Mouse (Mus musculus) limb, embryonic 12.5 days (tissue): ENCODE data around the gene Ssbp3. TPM values are rescaled to one million over a fixed set of nuclear protein-coding genes. Genes with fewer than 3 reads are reported as not detected.
A peak's percentile ranks its signal among the peaks of the same experiment; 100 is the strongest.

Source experiments
- ATAC-seq: fragments of 200-750 bp; cut with Nextera tagmentation; 2 replicates; pipeline ENCODE4 v1.8.0; 2017; ENCODE audit warnings: low read depth, moderate TSS enrichment; ENCODE audit not compliant: insufficient number of reproducible peaks, insufficient read depth, low FRiP score, low TSS enrichment
- H3K27ac ChIP-seq: fragments of 300-500 bp; sonication (generic); 2 replicates; pipeline ENCODE4 v1.5.1; 2016; ENCODE audit warnings: mild to moderate bottlenecking, moderate library complexity
- H3K27me3 ChIP-seq: fragments of 300-500 bp; sonication (generic); 2 replicates; pipeline ENCODE4 v1.6.1; 2016; ENCODE audit warnings: mild to moderate bottlenecking, moderate library complexity
- H3K36me3 ChIP-seq: fragments of 300-500 bp; sonication (generic); 2 replicates; pipeline ENCODE4 v1.6.1; 2016; ENCODE audit warnings: mild to moderate bottlenecking, moderate library complexity
- H3K4me1 ChIP-seq: fragments of 300-500 bp; sonication (generic); replicated peaks from 2 replicates; pipeline ENCODE4 v1.6.1; 2016
- H3K4me2 ChIP-seq: fragments of 300-500 bp; sonication (generic); 2 replicates; pipeline ENCODE4 v1.6.1; 2016; ENCODE audit warnings: mild to moderate bottlenecking, moderate library complexity
- H3K4me3 ChIP-seq: fragments of 300-500 bp; sonication (generic); replicated peaks from 2 replicates; pipeline ENCODE4 v1.5.1; 2016; ENCODE audit warnings: mild to moderate bottlenecking
- H3K9ac ChIP-seq: fragments of 300-500 bp; sonication (generic); replicated peaks from 2 replicates; pipeline ENCODE4 v1.6.1; 2016; ENCODE audit warnings: mild to moderate bottlenecking, moderate library complexity
- H3K9me3 ChIP-seq: fragments of 300-500 bp; sonication (generic); 2 replicates; pipeline ENCODE4 v1.6.1; 2016; ENCODE audit warnings: mild to moderate bottlenecking, moderate library complexity
- WGBS: fragments of 180-500 bp; shearing (Covaris S2); methylation state at CpG from one replicate; pipeline ENCODE4 v1.1.7; 2016; 5-methylcytosine and 5-hydroxymethylcytosine counted together
- polyA plus RNA-seq: library from polyadenylated mRNA; unstranded; fragments of >200 nt; fragmentation: Nextera tagmentation; extraction: Ambion mirVana; gene quantifications from 2 replicates; pipeline ENCODE4 v1.2.1, GENCODE M21; 2016

Ssbp3 gene
- polyA plus RNA-seq, 1 experiment from 2014 or later: 295 TPM

DNA sequence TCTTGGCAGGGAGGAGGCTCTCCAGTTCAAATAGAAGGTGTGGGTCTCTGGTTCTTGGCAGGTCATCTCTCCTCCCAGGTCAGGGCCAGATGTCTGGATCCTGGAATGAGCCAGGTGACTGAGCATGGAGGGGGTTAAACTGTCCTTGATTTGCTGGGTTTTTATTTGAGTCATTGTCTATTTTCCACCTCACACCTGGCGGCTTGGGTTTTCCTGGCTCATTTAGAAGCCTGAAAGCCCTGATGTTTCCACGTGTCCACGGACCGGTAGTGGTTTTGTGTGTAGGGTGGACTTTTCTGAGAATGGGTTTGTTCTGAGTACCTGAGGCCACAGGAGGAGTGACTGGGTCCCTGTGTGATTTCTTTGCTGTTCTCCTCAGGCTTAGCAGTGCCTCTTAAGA lies 9.6 kb downstream of the Ssbp3 start:
- Histone ChIP-seq H3K36me3 (peaks cover 100% of the 10 kb centered on the region), H3K27ac (no peak overlapping the region; the same call in 1 of the 2 replicates), H3K4me2 (no peak overlapping the region), H3K4me1 (peaks cover 66% of the 10 kb centered on the region), H3K4me3 (no peak overlapping the region), H3K9me3 (no peaks in the 10 kb centered on the region), H3K9ac (no peak overlapping the region), H3K27me3 (no peaks in the 10 kb centered on the region)
- no peak for ATAC-seq
- WGBS: 80% methylated on average over 4 of the region's 4 CpGs

DNA sequence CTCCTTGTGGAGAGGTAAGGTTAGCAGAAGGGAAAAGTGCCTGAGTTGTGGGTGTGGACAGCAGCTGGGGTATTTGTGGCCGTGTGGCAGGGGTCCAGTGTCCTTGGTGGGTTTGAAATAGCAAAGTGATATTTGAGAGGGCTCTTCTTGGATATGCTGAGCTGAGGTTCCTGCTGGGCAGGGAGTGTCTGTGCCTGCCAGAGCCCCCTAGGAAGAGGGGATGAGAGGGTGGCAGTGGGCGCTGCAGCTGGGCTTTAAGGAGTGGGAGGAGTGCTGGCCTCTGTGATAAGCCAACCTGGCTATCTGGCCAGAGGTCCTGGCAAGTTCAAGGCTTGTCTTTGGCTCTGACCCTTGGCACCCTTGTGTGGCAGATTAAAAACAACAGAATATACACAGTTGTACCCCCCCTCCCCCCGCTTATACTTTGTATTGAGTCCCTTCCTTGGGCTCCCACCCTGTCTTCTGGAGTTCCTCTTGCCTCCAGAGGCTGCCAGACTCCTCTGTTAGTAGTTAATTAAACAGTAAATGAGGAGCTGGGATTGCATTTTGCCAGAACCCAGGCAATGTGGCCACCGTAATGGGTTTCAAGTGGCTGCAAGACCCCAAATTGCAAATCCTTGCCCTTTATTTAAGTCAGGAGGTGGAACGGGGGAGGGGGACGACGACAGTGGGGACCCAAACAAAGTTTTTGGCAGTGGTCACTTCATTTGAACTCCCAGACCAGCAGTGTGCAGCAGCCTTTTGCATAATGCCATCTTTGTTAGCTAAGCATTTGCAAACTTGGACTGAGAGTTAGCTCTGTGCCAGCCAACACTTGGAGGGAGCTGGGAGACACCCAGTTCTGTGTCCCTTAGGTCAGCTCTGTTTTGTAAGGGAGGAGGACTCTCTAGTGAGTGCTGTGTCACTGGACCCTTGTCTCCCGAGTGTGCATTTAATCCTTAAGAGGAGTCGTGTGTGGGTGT lies 11.2 kb downstream of the Ssbp3 start:
- Histone ChIP-seq H3K4me2 (peak overlapping the region; percentile 7), H3K4me3 (no peak overlapping the region), H3K36me3 (peaks cover 100% of the 10 kb centered on the region), H3K27me3 (no peaks in the 10 kb centered on the region), H3K9ac (no peak overlapping the region), H3K27ac (peak overlapping the region; percentile 53; the same call in 1 of the 2 replicates), H3K4me1 (peaks cover 56% of the 10 kb centered on the region), H3K9me3 (no peaks in the 10 kb centered on the region)
- WGBS: 62% methylated on average over 9 of the region's 9 CpGs
- ATAC-seq: no peak

DNA sequence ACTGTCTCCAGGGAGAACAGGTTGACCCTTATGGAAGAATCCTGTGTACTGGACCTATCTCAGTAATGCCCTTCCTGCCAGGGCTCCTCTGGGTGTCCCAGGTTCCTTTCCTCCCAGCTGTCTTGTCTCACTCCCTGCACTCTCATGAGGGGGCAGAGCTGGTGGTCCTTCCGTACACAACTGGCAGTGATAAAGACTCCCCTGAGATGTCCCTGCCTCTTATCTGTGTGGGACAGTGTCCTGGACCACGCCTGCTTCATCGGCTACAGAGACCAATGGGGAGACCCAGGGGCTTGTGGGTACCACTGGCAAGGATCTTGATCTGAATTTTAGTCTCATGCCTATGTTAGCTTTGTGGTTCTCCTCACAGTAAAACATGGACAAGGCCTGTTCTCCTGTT lies 12.4 kb downstream of the Ssbp3 start:
- H3K4me1 ChIP-seq: peaks cover 52% of the 10 kb centered on the region
- H3K27me3 ChIP-seq: no peaks in the 10 kb centered on the region
- peaks cover 99% of the 10 kb centered on the region for H3K36me3 ChIP-seq
- H3K9ac ChIP-seq: no peak overlapping the region
- no peak overlapping the region for H3K4me2 ChIP-seq
- ATAC-seq: no peak
- WGBS: 88% methylated on average over 3 of the region's 3 CpGs
- no peak overlapping the region for H3K4me3 ChIP-seq
- no peaks in the 10 kb centered on the region for H3K9me3 ChIP-seq
- no peak overlapping the region for H3K27ac ChIP-seq

DNA sequence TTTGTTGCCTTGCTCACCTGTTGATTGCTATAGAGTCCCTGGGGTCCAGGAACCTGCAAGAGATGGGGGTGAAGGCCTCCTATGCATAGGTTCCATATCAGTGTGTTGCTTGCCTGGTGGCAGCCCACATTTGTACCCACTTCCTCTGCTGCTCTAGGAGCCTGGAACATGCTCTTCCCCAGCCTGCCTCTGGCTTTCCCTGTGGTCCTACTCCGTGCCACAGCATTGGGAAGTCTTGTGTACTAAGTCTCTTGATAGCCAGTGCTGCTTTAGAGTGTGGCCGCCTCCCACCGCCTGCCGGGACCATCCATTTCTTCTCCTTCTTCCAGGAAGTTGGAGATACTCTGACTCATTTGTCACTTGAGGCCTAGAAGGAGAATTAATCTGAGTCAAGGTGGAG lies 13.7 kb downstream of the Ssbp3 start:
- Histone ChIP-seq H3K27ac (no peak overlapping the region), H3K4me3 (no peak overlapping the region), H3K4me2 (no peak overlapping the region), H3K4me1 (peaks cover 50% of the 10 kb centered on the region), H3K9ac (no peak overlapping the region), H3K36me3 (peaks cover 99% of the 10 kb centered on the region), H3K9me3 (no peaks in the 10 kb centered on the region), H3K27me3 (no peaks in the 10 kb centered on the region)
- ATAC-seq: no peak
- WGBS: 88% methylated on average over 4 of the region's 4 CpGs

DNA sequence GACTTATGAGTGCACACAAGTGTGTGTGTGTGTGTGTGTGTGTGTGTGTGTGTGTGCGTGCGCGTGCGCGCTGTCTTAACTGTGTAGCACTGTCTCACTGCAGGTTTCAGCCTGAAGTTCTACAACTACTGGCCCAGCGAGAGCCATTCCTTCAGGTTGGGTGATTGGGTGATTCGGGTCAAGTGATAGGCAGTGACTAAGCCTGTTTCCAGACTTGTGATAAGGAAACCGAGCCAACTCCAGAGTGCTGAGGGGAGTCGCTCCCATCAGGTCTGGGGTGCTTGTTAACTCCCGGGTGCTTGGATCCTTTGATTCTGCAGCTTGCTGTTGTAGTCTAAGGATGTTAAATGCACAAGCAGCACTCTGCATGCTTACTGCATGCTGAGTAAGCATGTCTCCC lies 14.4 kb downstream of the Ssbp3 start:
- H3K27me3 ChIP-seq: no peaks in the 10 kb centered on the region
- H3K4me1 ChIP-seq: peaks cover 48% of the 10 kb centered on the region
- no peak overlapping the region for H3K4me2 ChIP-seq
- no peaks in the 10 kb centered on the region for H3K9me3 ChIP-seq
- H3K36me3 ChIP-seq: peaks cover 99% of the 10 kb centered on the region
- WGBS: 79% methylated on average over 10 of the region's 10 CpGs
- no peak overlapping the region for H3K4me3 ChIP-seq
- ATAC-seq: no peak
- no peak overlapping the region for H3K27ac ChIP-seq
- no peak overlapping the region for H3K9ac ChIP-seq

DNA sequence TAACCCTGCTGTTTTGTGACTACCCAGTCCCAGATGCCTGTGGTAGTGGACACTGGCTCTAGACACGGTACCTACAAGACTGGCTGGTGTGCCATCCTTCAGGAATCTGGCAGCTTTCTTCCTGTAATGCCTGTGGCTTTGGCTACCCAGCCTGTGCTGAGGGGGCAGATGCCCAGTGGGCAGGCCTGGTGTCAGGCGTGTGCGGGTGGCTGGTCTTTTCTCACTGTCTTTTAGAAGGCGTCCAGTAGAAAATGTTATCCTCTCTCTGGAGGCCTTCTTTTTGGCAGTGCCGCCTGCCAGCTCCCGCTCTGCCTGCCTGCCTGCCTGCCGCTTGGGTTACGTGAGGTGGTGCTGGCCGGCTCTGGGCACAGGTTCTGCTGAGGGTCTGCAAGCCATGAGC lies 15.9 kb downstream of the Ssbp3 start:
- no peak overlapping the region for H3K9ac ChIP-seq
- WGBS: 87% methylated on average over 9 of the region's 9 CpGs
- H3K4me2 ChIP-seq: no peak overlapping the region
- no peak for ATAC-seq
- no peak overlapping the region for H3K27ac ChIP-seq
- no peaks in the 10 kb centered on the region for H3K9me3 ChIP-seq
- H3K27me3 ChIP-seq: no peaks in the 10 kb centered on the region
- peaks cover 33% of the 10 kb centered on the region for H3K4me1 ChIP-seq
- peaks cover 97% of the 10 kb centered on the region for H3K36me3 ChIP-seq
- H3K4me3 ChIP-seq: no peak overlapping the region

DNA sequence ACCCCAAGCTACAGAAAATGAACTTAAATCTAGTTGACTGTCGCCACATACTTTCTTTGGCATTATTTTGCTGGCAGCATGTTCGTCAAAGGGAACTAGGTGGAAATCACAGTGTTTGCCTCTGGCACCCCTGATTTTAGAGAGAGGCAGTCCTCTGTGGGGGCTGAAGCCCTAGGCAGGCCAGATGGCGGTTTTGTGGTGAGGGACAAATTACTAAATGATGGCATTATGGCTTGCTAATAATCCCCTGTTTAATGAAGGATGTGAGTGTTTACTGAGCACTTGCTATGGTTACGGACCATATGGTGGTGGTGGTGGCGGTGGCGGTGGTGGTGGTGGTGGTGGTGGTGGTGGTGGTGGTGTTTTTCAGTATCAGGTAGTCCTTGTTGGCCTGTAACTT lies 16.5 kb downstream of the Ssbp3 start:
- no peak overlapping the region for H3K9ac ChIP-seq
- H3K36me3 ChIP-seq: peaks cover 97% of the 10 kb centered on the region
- H3K27me3 ChIP-seq: no peaks in the 10 kb centered on the region
- no peak for ATAC-seq
- no peak overlapping the region for H3K4me3 ChIP-seq
- no peak overlapping the region for H3K4me2 ChIP-seq
- H3K9me3 ChIP-seq: no peaks in the 10 kb centered on the region
- WGBS: 80% methylated on average over 6 of the region's 6 CpGs
- no peak overlapping the region for H3K27ac ChIP-seq
- peaks cover 30% of the 10 kb centered on the region for H3K4me1 ChIP-seq

DNA sequence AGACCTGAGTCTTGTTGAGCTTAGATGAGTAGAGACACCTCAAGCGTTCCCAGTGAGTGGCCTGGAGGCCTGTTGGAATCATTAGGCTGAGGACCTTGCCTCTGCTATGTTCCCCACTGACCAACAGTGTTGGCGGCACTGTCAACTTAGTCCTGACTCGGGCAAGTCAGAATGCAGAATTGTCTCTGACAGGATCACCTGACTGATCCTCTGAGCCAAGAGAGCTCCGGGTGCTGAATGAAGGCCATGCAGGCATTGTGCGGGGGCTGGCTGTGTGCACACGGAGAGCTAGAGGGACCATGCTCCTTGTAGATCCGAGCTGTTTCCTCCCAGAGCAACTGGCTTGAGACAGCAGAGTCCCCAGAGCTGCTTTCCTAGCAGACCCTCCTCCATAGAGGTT lies 18.5 kb downstream of the Ssbp3 start:
- H3K4me3 ChIP-seq: no peak overlapping the region
- H3K4me1 ChIP-seq: peaks cover 36% of the 10 kb centered on the region
- H3K27ac ChIP-seq: no peak overlapping the region
- 80% methylated on average over 7 of the region's 7 CpGs for WGBS
- no peaks in the 10 kb centered on the region for H3K9me3 ChIP-seq
- H3K9ac ChIP-seq: no peak overlapping the region
- H3K36me3 ChIP-seq: peaks cover 97% of the 10 kb centered on the region
- no peaks in the 10 kb centered on the region for H3K27me3 ChIP-seq
- ATAC-seq: no peak
- no peak overlapping the region for H3K4me2 ChIP-seq

DNA sequence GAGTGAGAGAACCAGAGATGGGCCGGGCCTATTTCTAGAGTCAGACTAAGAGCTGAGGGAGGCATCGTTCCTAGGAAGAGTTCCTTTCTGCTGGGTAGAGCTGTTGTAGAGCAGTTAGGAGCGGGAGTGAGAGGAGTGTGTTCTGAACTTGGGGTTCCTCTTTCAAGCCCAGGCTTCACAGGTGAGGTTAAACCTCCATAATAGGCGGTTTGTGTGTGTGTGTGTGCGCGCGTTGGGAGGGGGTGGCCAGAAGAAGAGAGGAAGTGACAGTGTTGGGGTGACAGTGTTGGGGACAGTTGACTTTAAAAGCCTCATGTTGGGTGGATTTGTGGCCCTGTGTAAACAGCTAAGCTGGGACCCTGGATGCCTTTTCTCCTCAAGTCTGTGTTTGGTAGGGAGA lies 22.1 kb downstream of the Ssbp3 start:
- Histone ChIP-seq H3K36me3 (peaks cover 94% of the 10 kb centered on the region), H3K4me2 (no peak overlapping the region), H3K27me3 (no peaks in the 10 kb centered on the region), H3K4me3 (no peak overlapping the region), H3K9me3 (no peaks in the 10 kb centered on the region), H3K9ac (0 out of 2 replicates have a peak overlapping the region, but pooled peaks have one; percentile 18), H3K27ac (no peak overlapping the region), H3K4me1 (peaks cover 63% of the 10 kb centered on the region)
- WGBS: 90% methylated on average over 7 of the region's 7 CpGs
- ATAC-seq: no peak

DNA sequence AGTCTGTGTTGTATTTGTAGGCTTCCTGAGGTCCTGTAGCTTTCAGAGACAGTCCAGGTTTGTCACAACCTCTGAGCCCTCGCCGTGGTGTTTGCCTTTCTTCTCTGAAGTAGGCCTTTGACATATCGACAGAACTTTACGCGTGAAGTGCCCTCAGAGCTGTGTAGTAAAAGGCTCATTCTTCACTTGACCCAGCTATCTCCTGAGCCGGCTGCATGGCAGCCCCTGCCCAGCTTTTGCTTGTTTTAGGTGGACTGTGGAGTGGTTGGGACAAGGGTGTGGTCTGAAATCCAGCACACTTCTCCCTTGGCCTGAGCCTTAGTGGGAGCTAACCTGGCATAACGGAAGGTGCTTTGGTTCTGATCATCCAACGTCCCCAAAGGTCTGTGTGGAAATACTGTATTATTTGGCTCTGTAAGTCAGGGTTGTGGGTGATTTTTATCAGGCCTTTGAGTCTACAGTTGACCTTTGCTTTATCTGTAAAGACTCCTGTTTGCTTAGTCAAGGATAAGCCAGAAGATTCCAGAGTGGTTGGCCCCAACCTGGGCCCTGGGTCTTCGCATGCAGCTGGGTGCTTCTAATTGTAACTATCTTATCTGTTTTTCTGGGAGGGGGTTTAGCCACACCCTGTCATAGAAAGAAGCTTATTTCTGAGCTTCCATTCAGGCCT lies 23.4 kb downstream of the Ssbp3 start:
- Histone ChIP-seq H3K4me3 (no peak overlapping the region), H3K27ac (no peak overlapping the region), H3K4me2 (no peak overlapping the region), H3K4me1 (peaks cover 74% of the 10 kb centered on the region), H3K9me3 (no peaks in the 10 kb centered on the region), H3K36me3 (peaks cover 93% of the 10 kb centered on the region), H3K9ac (no peak overlapping the region), H3K27me3 (no peaks in the 10 kb centered on the region)
- WGBS: 80% methylated on average over 9 of the region's 9 CpGs
- no peak for ATAC-seq

DNA sequence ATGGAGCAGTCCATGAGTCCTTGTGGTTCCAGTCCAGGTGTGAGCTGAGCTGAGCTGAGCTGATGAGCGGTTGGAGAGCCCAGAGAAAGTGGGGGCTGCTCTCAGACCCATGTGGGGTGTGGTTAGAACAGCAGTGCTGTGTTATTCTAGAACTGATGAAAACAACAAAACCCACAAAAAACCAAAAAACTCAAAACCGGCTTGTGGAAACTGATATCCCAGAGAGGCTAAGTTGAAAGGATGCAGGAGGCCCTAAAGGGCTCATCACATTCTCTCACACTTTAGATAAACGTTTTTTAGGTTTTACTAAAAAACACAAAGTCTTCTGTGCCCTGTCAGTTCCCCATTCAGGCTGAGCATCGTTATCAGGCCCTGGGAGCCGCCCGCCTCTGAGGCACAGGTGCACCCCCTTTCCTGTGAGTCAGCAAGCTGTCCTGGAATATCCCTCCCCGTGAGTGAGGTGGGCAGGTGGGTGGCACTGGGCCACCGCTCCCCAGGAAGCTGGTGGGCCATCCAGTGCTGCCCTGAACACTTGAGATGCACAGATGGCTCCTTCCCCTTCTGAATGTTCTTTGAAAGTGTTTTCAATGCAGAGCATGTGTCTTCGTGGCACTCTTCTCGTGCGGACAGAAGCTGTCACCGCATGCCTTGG lies 24.6 kb downstream of the Ssbp3 start:
- no peak for ATAC-seq
- Histone ChIP-seq H3K9me3 (no peaks in the 10 kb centered on the region), H3K27ac (0 out of 2 replicates have a peak overlapping the region, but pooled peaks have one; percentile 24), H3K36me3 (peaks cover 89% of the 10 kb centered on the region), H3K9ac (no peak overlapping the region), H3K4me2 (no peak overlapping the region), H3K27me3 (no peaks in the 10 kb centered on the region), H3K4me1 (peaks cover 79% of the 10 kb centered on the region), H3K4me3 (no peak overlapping the region)
- 67% methylated on average over 12 of the region's 12 CpGs for WGBS
